Mouse (Mus musculus): ENCODE measurements around the gene Rab3a. TPM values are rescaled to one million over a fixed set of nuclear protein-coding genes. Genes with fewer than 3 reads are reported as not detected.

The Rab3a gene
- polyA plus RNA-seq (2016; fragmentation: Nextera tagmentation; extraction: Ambion mirVana): 24.8 and 70.3 TPM in 2 replicates

GRCm38 (mm10) chr8:70754043-70754870 is at the start of gene Rab3a:
Rab3a (plus strand) TSS chr8:70754679.
- peaks cover 28% of the 10 kb centered on the region for H3K27me3 ChIP-seq (ENCODE audit: insufficient read depth, poor library complexity, severe bottlenecking)
- peak within 1 kb of the TSS; percentile 69 for H3K4me3 ChIP-seq
- WGBS: 8% methylated on average over 37 of the region's 37 CpGs
- no peaks in the 10 kb centered on the region for H3K9me3 ChIP-seq
- peaks cover 27% of the 10 kb centered on the region for H3K36me3 ChIP-seq
- peaks cover 52% of the 10 kb centered on the region for H3K4me1 ChIP-seq (replicated peaks)
- DNase-seq (ENCODE audit: low spot score): peak; percentile 97
- H3K27ac ChIP-seq: peak within 1 kb of the TSS; percentile 85

- DNase-seq (ENCODE audit: low spot score): no peak
- H3K4me1 ChIP-seq (replicated peaks): peaks cover 5% of the 10 kb centered on the region; the same call in 1 of the 2 replicates
- H3K9me3 ChIP-seq: no peaks in the 10 kb centered on the region
- peaks cover 8% of the 10 kb centered on the region for H3K36me3 ChIP-seq
- WGBS: 89% methylated on average over 14 of the region's 14 CpGs
- H3K27me3 ChIP-seq (ENCODE audit: insufficient read depth, poor library complexity, severe bottlenecking): 0 out of 2 replicates have a peak, but pooled peaks cover 4% of the 10 kb centered on the region
- H3K27ac ChIP-seq: no peak overlapping the region
- no peak overlapping the region for H3K4me3 ChIP-seq
Observed at GRCm38 (mm10) chr8:70708281-70708680, 46.2 kb upstream of the Rab3a start.

GRCm38 (mm10) chr8:70709794-70710193 is 44.7 kb upstream of the Rab3a start:
- Histone ChIP-seq H3K4me3 (no peak overlapping the region), H3K27me3 (ENCODE audit: insufficient read depth, poor library complexity, severe bottlenecking) (0 out of 2 replicates have a peak, but pooled peaks cover 4% of the 10 kb centered on the region), H3K4me1 (replicated peaks) (peaks cover 16% of the 10 kb centered on the region), H3K36me3 (no peaks in the 10 kb centered on the region; the same call in 1 of the 2 replicates), H3K9me3 (no peaks in the 10 kb centered on the region), H3K27ac (no peak overlapping the region)
- no peak for DNase-seq (ENCODE audit: low spot score)
- 90% methylated on average over 9 of the region's 9 CpGs for WGBS

GRCm38 (mm10) chr8:70710296-70710695 is 44.2 kb upstream of the Rab3a start:
- Histone ChIP-seq H3K27me3 (ENCODE audit: insufficient read depth, poor library complexity, severe bottlenecking) (0 out of 2 replicates have a peak, but pooled peaks cover 4% of the 10 kb centered on the region), H3K36me3 (no peaks in the 10 kb centered on the region), H3K4me3 (no peak overlapping the region), H3K27ac (no peak overlapping the region), H3K4me1 (replicated peaks) (peaks cover 16% of the 10 kb centered on the region), H3K9me3 (no peaks in the 10 kb centered on the region)
- no peak for DNase-seq (ENCODE audit: low spot score)
- 87% methylated on average over 1 of the region's 1 CpGs for WGBS

GRCm38 (mm10) chr8:70711041-70711440 is 43.4 kb upstream of the Rab3a start:
- no peaks in the 10 kb centered on the region for H3K36me3 ChIP-seq
- WGBS: 83% methylated on average over 11 of the region's 11 CpGs
- no peaks in the 10 kb centered on the region for H3K9me3 ChIP-seq
- H3K27ac ChIP-seq: no peak overlapping the region
- no peak overlapping the region for H3K4me3 ChIP-seq
- H3K4me1 ChIP-seq (replicated peaks): peaks cover 16% of the 10 kb centered on the region
- H3K27me3 ChIP-seq (ENCODE audit: insufficient read depth, poor library complexity, severe bottlenecking): 0 out of 2 replicates have a peak, but pooled peaks cover 4% of the 10 kb centered on the region
- no peak for DNase-seq (ENCODE audit: low spot score)

GRCm38 (mm10) chr8:70713991-70714390 is 40.5 kb upstream of the Rab3a start:
- peaks cover 16% of the 10 kb centered on the region for H3K4me1 ChIP-seq (replicated peaks)
- no peaks in the 10 kb centered on the region for H3K9me3 ChIP-seq
- whole genome bisulfite sequencing: 82% methylated on average over 7 of the region's 7 CpGs
- H3K27me3 ChIP-seq (ENCODE audit: insufficient read depth, poor library complexity, severe bottlenecking): peaks cover 19% of the 10 kb centered on the region; the same call in 1 of the 2 replicates
- no peak overlapping the region for H3K27ac ChIP-seq
- H3K36me3 ChIP-seq: no peaks in the 10 kb centered on the region
- DNase-seq (ENCODE audit: low spot score): no peak
- no peak overlapping the region for H3K4me3 ChIP-seq

- WGBS: 70% methylated on average over 2 of the region's 2 CpGs
- Histone ChIP-seq H3K27me3 (ENCODE audit: insufficient read depth, poor library complexity, severe bottlenecking) (peaks cover 25% of the 10 kb centered on the region; the same call in 1 of the 2 replicates), H3K4me1 (replicated peaks) (peaks cover 16% of the 10 kb centered on the region), H3K36me3 (no peaks in the 10 kb centered on the region), H3K9me3 (no peaks in the 10 kb centered on the region), H3K27ac (no peak overlapping the region), H3K4me3 (no peak overlapping the region)
- DNase-seq (ENCODE audit: low spot score): no peak
Observed at GRCm38 (mm10) chr8:70715086-70715485, 39.4 kb upstream of the Rab3a start.

GRCm38 (mm10) chr8:70716521-70717400 is 37.7 kb upstream of the Rab3a start:
- Histone ChIP-seq H3K4me3 (no peak overlapping the region), H3K27ac (no peak overlapping the region), H3K27me3 (ENCODE audit: insufficient read depth, poor library complexity, severe bottlenecking) (peaks cover 26% of the 10 kb centered on the region; the same call in 1 of the 2 replicates), H3K9me3 (no peaks in the 10 kb centered on the region), H3K36me3 (no peaks in the 10 kb centered on the region), H3K4me1 (replicated peaks) (peaks cover 16% of the 10 kb centered on the region)
- whole genome bisulfite sequencing: 85% methylated on average over 40 of the region's 40 CpGs
- DNase-seq (ENCODE audit: low spot score): no peak

GRCm38 (mm10) chr8:70718297-70718696 is 36.2 kb upstream of the Rab3a start, which contains the start of gene Gm3336:
Gm3336 (plus strand) TSS chr8:70718543.
- Histone ChIP-seq H3K4me1 (replicated peaks) (peaks cover 14% of the 10 kb centered on the region), H3K27me3 (ENCODE audit: insufficient read depth, poor library complexity, severe bottlenecking) (peaks cover 22% of the 10 kb centered on the region; the same call in 1 of the 2 replicates), H3K27ac (no peak within 1 kb of the TSS), H3K36me3 (no peaks in the 10 kb centered on the region), H3K4me3 (peak within 1 kb of the TSS; percentile 5; the same call in 1 of the 2 replicates), H3K9me3 (no peaks in the 10 kb centered on the region)
- DNase-seq (ENCODE audit: low spot score): peak; percentile 49
- WGBS: 5% methylated on average over 19 of the region's 19 CpGs

GRCm38 (mm10) chr8:70719796-70720270 is 34.6 kb upstream of the Rab3a start:
- DNase-seq (ENCODE audit: low spot score): no peak
- Histone ChIP-seq H3K9me3 (no peaks in the 10 kb centered on the region), H3K4me3 (no peak overlapping the region), H3K4me1 (replicated peaks) (peaks cover 4% of the 10 kb centered on the region; the same call in 1 of the 2 replicates), H3K27me3 (ENCODE audit: insufficient read depth, poor library complexity, severe bottlenecking) (peaks cover 22% of the 10 kb centered on the region; the same call in 1 of the 2 replicates), H3K36me3 (no peaks in the 10 kb centered on the region), H3K27ac (no peak overlapping the region)
- 75% methylated on average over 9 of the region's 9 CpGs for WGBS

- Histone ChIP-seq H3K36me3 (no peaks in the 10 kb centered on the region), H3K9me3 (no peaks in the 10 kb centered on the region), H3K4me1 (replicated peaks) (peaks cover 4% of the 10 kb centered on the region; the same call in 1 of the 2 replicates), H3K27me3 (ENCODE audit: insufficient read depth, poor library complexity, severe bottlenecking) (peaks cover 26% of the 10 kb centered on the region; the same call in 1 of the 2 replicates), H3K27ac (no peak overlapping the region), H3K4me3 (no peak overlapping the region)
- DNase-seq (ENCODE audit: low spot score): peak; percentile 78
- 7% methylated on average over 3 of the region's 3 CpGs for WGBS
Observed at GRCm38 (mm10) chr8:70720739-70721138, 33.7 kb upstream of the Rab3a start.

- no peaks in the 10 kb centered on the region for H3K9me3 ChIP-seq
- H3K4me3 ChIP-seq: no peak overlapping the region
- no peak overlapping the region for H3K27ac ChIP-seq
- no peaks in the 10 kb centered on the region for H3K36me3 ChIP-seq
- no peak for DNase-seq (ENCODE audit: low spot score)
- peaks cover 32% of the 10 kb centered on the region for H3K27me3 ChIP-seq (ENCODE audit: insufficient read depth, poor library complexity, severe bottlenecking)
- WGBS: 85% methylated on average over 8 of the region's 8 CpGs
- peaks cover 4% of the 10 kb centered on the region; the same call in 1 of the 2 replicates for H3K4me1 ChIP-seq (replicated peaks)
Observed at GRCm38 (mm10) chr8:70721601-70722000, 32.9 kb upstream of the Rab3a start.
